Mouse (Mus musculus) erythroblast, embryonic 14.5 days (primary cell): ENCODE measurements around the gene Camsap1. TPM values are rescaled to one million over a fixed set of nuclear protein-coding genes. Genes with fewer than 3 reads are reported as not detected.

ENCODE experiments used
- H3K27me3 ChIP-seq: 2 replicates; pipeline ENCODE4 v1.6.1; 2012; ENCODE audit warnings: inconsistent platforms; ENCODE audit not compliant: control insufficient read depth
- H3K36me3 ChIP-seq: 2 replicates; pipeline ENCODE4 v1.6.1; 2012; ENCODE audit warnings: mild to moderate bottlenecking, inconsistent platforms; ENCODE audit not compliant: control insufficient read depth
- H3K4me1 ChIP-seq: 2 replicates; pipeline ENCODE4 v1.6.1; 2012; ENCODE audit warnings: inconsistent platforms; ENCODE audit not compliant: control insufficient read depth
- H3K4me3 ChIP-seq: replicated peaks from 2 replicates; pipeline ENCODE3; 2012; ENCODE audit warnings: moderate library complexity, mild to moderate bottlenecking, inconsistent platforms
- H3K9me3 ChIP-seq: 2 replicates; pipeline ENCODE4 v1.6.1; 2012; ENCODE audit warnings: low read length, inconsistent platforms, mixed read lengths; ENCODE audit not compliant: control insufficient read depth
- GATA1 ChIP-seq: IDR thresholded peaks from 2 replicates; pipeline ENCODE4 v1.6.1; 2012; ENCODE audit warnings: low read length, inconsistent platforms, mixed read lengths
- TAL1 ChIP-seq: IDR thresholded peaks from 3 replicates; pipeline ENCODE4 v1.6.1; 2012; ENCODE audit warnings: low read length, inconsistent platforms, mixed read lengths
- polyA plus RNA-seq: library from polyadenylated mRNA; stranded (reverse); fragments of >175 nt; gene quantifications from 2 replicates; pipeline ENCODE4 v1.2.3, GENCODE M21; 2012

The Camsap1 gene
- 0.53 and 0.75 TPM in 2 replicates for polyA plus RNA-seq

- Histone ChIP-seq H3K27me3 (peaks cover 3% of the 10 kb centered on the region), H3K36me3 (peaks cover 25% of the 10 kb centered on the region), H3K4me3 (peak within 1 kb of the TSS; percentile 92), H3K9me3 (no peaks in the 10 kb centered on the region), H3K4me1 (peaks cover 55% of the 10 kb centered on the region)
- TF ChIP-seq GATA1 (0 out of 2 replicates have a peak, but pooled peaks have one; percentile 6), TAL1 (no peak)
Observed at GRCm38 (mm10) chr2:25983159-25983907, at the start of gene Camsap1. TSS of gene Camsap1 (minus strand) at chr2:25983282.

GRCm38 (mm10) chr2:26030288-26030687 is 47.2 kb upstream of the Camsap1 start:
- Histone ChIP-seq H3K4me1 (peaks cover 40% of the 10 kb centered on the region), H3K4me3 (no peak overlapping the region), H3K27me3 (peaks cover 15% of the 10 kb centered on the region), H3K36me3 (no peaks in the 10 kb centered on the region), H3K9me3 (no peaks in the 10 kb centered on the region)
- TF ChIP-seq TAL1 (no peak), GATA1 (no peak)

GRCm38 (mm10) chr2:26024138-26025075 is 41.3 kb upstream of the Camsap1 start:
- no peak for TF ChIP-seq TAL1
- Histone ChIP-seq H3K36me3 (peaks cover 24% of the 10 kb centered on the region), H3K27me3 (peaks cover 15% of the 10 kb centered on the region), H3K4me1 (peaks cover 39% of the 10 kb centered on the region), H3K9me3 (no peaks in the 10 kb centered on the region), H3K4me3 (no peak overlapping the region)

DNA sequence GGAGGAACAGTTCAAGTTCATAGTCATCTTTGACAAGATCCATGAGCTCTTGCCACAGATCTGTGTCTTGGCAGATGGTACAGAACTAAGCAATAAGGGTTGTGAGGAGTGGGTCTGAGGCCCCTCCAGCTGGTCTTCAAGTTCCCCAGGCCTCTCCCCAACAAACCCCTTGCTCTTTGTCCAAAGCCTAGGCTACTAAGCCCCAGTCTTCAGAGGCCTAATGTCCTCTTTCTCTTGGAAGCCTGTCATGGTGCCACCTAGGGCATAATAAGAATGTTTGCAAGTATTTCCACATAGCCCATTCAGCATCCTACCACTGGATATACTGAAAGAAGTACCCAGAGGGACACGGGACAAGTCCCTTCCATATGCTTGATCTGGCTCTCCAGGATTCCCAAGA is 39.5 kb upstream of the Camsap1 start:
- Histone ChIP-seq H3K27me3 (peaks cover 6% of the 10 kb centered on the region), H3K4me1 (peaks cover 55% of the 10 kb centered on the region), H3K4me3 (peak overlapping the region; percentile 9), H3K36me3 (peaks cover 42% of the 10 kb centered on the region), H3K9me3 (no peaks in the 10 kb centered on the region)
- no peak for TF ChIP-seq GATA1
- TF ChIP-seq TAL1: no peak

GRCm38 (mm10) chr2:26022258-26022565 is 39.1 kb upstream of the Camsap1 start:
- H3K4me1 ChIP-seq: peaks cover 59% of the 10 kb centered on the region
- peaks cover 46% of the 10 kb centered on the region for H3K36me3 ChIP-seq
- TF ChIP-seq GATA1 (no peak), TAL1 (no peak)
- peaks cover 4% of the 10 kb centered on the region; the same call in 1 of the 2 replicates for H3K27me3 ChIP-seq
- peak overlapping the region; percentile 83 for H3K4me3 ChIP-seq
- H3K9me3 ChIP-seq: no peaks in the 10 kb centered on the region

DNA sequence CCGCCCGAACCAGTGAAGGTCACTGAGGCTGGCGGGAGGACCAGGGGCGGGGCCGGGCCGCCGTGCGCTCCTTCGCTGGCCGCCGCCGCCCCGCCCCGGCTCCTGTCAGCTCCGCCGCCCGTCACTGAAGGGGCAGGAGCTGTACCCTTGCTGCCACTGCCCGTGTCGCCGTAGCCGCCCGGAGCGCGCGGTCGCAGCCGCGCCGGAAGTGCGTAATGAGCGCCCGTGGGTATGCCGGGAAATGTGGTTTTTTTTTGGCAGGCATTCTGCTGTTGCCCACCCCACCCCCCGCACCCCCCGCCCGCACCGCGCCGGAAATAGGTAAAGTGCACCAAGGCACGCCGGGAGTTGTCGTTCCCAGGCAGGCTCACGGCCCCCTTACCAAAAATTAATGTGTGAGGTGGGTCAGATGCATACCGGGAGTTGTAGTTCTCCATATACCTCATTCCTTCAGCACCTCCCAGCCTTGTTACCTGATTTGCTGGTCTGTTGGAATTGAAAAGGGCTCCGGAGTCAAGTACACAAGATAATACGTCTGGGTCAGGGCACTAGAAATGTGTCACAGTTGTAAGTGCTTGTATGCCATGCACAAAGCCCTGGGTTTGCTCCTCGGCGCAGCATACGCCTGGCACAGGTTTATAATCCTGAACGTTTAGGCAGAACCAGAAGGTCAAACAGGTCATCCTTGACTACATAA is 38.6 kb upstream of the Camsap1 start, which contains the start of gene Ubac1:
Ubac1 (minus strand) TSS at position 187 of the 697 bp plus-strand sequence.
- Histone ChIP-seq H3K9me3 (no peaks in the 10 kb centered on the region), H3K4me1 (peaks cover 64% of the 10 kb centered on the region), H3K27me3 (peaks cover 2% of the 10 kb centered on the region; the same call in 1 of the 2 replicates), H3K36me3 (peaks cover 51% of the 10 kb centered on the region), H3K4me3 (peak within 1 kb of the TSS; percentile 83)
- TF ChIP-seq TAL1 (no peak), GATA1 (no peak)

- TF ChIP-seq TAL1 (no peak), GATA1 (no peak)
- no peaks in the 10 kb centered on the region for H3K9me3 ChIP-seq
- no peaks in the 10 kb centered on the region for H3K27me3 ChIP-seq
- peak overlapping the region; percentile 83 for H3K4me3 ChIP-seq
- H3K4me1 ChIP-seq: peaks cover 71% of the 10 kb centered on the region
- H3K36me3 ChIP-seq: peaks cover 59% of the 10 kb centered on the region
Observed at GRCm38 (mm10) chr2:26020714-26021560, 37.9 kb upstream of the Camsap1 start.

DNA sequence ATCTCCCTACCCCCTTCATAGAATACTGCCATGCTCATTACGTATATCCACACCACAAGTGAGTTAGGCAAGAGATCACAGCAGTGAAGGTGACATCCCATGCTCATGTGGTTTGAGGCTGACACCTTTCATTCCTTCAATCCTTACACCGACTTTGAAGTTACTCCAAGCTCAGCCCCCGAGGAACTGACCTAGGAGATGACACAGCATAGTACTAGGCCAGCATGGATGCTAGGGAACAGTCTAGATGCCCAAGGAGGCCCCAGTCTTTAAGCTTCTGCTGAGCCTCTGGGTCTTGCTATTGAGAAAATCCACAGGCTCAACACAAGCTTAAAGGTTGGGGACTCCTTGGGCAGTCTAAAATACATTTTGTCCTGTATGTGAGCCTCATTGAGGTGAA is 36.8 kb upstream of the Camsap1 start:
- H3K4me3 ChIP-seq: peak overlapping the region; percentile 83
- H3K36me3 ChIP-seq: peaks cover 69% of the 10 kb centered on the region
- no peaks in the 10 kb centered on the region for H3K9me3 ChIP-seq
- no peaks in the 10 kb centered on the region for H3K27me3 ChIP-seq
- TF ChIP-seq GATA1: no peak
- peaks cover 80% of the 10 kb centered on the region for H3K4me1 ChIP-seq
